Mouse (Mus musculus) adrenal gland, postnatal 36 days (tissue): ENCODE measurements around the gene Zbtb25. TPM values are rescaled to one million over a fixed set of nuclear protein-coding genes. Genes with fewer than 3 reads are reported as not detected.

Source experiments
- DNase-seq, 2 experiments: peaks; one replicate each; pipeline ENCODE4 v3.0.0; 2021; ENCODE audit warnings: mixed read lengths in 1 of 2
- total RNA-seq, 2 experiments: library from RNA; stranded (reverse); gene quantifications; 2 replicates each; pipeline ENCODE4 v1.2.3; 2021

Zbtb25 gene
- total RNA-seq, 2 experiments from 2014 or later = 5.9 to 9.9 TPM

- DNase-seq = no peak
Observed at GRCm38 (mm10) chr12:76297830-76298229, 71.6 kb downstream of the Zbtb25 start.

Other genes with a start within 250 kb of the Zbtb25 start
- gene Esr2, start 192.3 kb downstream of the Zbtb25 start, total RNA-seq = not detected
- not detected for gene Tex21, start 122.9 kb downstream of the Zbtb25 start, total RNA-seq
- 10 to 100 TPM; 34.6 to 59.6 TPM for gene Mthfd1, start 114.3 kb downstream of the Zbtb25 start, total RNA-seq
- gene Akap5, start 44.7 kb downstream of the Zbtb25 start, total RNA-seq = under 1 TPM; 0.46 to 0.83 TPM
- gene Zbtb1, start 664 bp upstream of the Zbtb25 start, total RNA-seq = 1 to 10 TPM; 5.2 to 5.8 TPM
- gene Hspa2, start 34.6 kb upstream of the Zbtb25 start, total RNA-seq = 10 to 100 TPM; 18.5 to 21.5 TPM
- not detected for gene Ppp1r36, start 47.9 kb upstream of the Zbtb25 start, total RNA-seq
- 10 to 100 TPM; 11.1 to 13.0 TPM for gene Plekhg3, start 161.3 kb upstream of the Zbtb25 start, total RNA-seq